Mouse (Mus musculus) 3T3-L1 (cell line): ENCODE data around the gene Disc1.

ENCODE experiments used
- DNase-seq: peaks from one replicate; pipeline ENCODE4 v3.0.0-alpha.2; 2015; ENCODE audit warnings: low read depth, low spot score

The Disc1 gene

GRCm38 (mm10) chr8:125177091-125177490 is 123.1 kb downstream of the Disc1 start:
- no peak for DNase-seq

DNA sequence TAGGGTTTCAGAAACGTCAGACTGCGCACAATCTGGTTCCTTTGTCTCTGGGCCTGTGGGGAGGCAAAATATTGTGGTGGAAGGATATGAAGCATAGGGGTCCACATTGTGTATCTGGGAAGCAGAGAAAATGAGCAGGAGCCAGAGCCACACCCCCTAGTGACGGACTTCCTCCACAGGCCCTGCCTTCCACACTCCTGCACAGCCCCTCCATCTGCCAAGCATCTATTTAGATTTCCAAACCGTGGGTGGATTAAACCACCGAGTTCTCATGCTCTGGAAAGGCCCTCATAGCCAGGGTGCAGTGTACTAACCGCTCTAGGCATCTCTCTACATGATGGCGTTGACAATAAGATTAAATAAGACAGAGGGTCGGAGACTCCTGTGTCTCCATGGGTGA is 124.0 kb downstream of the Disc1 start:
- no peak for DNase-seq

GRCm38 (mm10) chr8:125183548-125184451 is 129.8 kb downstream of the Disc1 start:
- peak; percentile 84 for DNase-seq

DNA sequence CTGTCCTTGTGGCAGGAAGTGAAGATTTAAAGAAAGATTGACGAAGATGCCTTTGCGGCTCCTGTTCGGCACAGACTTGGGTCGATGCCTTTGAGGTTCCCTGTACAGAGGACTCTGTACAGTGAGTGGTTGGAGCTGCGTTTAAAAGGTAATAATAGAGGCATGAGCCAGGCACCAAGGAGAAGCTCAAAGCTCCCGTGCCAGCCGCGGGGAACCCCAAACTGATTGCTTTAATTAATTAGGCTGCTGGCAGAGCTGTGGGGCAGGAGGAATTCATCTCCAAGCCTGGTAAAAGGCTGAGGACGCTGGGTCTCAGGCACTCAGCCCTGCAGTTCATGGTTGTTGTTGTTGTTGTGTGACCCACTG is 130.4 kb downstream of the Disc1 start:
- no peak for DNase-seq

DNA sequence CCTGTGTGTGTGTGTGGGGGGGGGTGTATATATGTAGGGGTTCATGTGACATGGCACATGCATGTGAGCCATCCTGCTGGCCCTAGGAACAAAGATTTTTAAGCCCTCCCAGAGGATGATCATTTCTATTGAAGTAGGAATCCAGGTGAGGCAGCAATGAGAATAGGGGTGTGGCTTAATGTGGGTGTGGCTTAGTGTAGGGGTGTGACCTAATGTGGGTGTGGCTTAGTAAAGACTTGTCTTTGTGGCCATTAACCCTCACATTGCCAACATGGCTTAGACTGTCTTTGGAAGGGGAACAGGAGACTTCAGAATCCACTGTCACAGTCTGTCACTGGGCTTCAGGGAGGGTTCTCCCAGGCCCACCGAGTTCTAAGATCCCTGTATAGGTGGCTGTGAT is 130.9 kb downstream of the Disc1 start:
- peak; percentile 26 for DNase-seq

- no peak for DNase-seq
Measured at GRCm38 (mm10) chr8:125187044-125187443, 133.0 kb downstream of the Disc1 start.

DNA sequence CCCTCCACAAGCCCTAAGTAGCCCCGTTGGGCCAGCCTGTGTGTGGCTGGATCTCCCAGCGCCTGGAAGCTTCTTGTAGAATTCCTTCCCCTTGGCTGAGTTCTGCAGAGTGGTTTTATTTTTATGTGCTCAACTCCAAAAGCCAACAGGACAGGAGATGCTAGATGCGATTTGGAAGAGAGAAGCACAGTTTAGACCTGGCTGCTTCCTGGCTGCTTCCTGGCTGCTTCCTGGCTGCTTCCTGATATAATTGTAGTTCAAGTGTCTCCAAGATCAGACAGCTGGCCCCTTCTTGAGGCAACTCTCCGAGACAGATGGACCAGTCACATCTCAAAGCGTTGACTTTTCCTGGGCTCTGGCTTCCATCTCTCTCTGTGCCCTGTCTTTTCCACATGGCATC is 139.7 kb downstream of the Disc1 start:
- DNase-seq = no peak

- DNase-seq = no peak
Measured at GRCm38 (mm10) chr8:125195121-125195520, 141.1 kb downstream of the Disc1 start.

DNA sequence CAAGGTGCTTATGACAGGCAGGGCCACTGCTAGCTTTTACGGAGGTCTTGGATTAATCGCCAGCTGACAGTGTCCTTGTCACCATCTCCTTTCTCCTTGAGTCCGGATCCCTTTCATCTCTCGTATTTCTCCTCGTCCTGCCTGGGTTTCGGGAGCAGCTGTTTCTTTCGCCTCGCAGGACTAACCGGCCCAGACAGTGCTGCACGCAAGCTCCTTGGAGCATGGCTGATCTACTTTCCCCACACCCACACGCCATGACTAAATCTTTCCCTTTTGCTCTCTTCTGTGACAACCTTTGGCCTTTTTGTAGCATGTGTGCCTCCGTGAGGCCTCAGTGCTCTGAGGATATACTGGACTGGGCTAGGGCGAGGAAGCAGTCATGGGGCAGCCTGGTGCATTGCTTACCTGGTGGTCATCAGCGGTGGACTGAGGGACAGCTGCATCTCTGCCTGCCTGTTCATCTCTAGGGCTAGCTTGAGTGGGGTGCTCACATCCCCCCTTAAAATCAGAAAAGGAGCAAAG is 142.6 kb downstream of the Disc1 start:
- no peak for DNase-seq

- no peak for DNase-seq
Measured at GRCm38 (mm10) chr8:125197341-125198002, 143.5 kb downstream of the Disc1 start.

GRCm38 (mm10) chr8:125198420-125199196 is 144.6 kb downstream of the Disc1 start:
- no peak for DNase-seq

DNA sequence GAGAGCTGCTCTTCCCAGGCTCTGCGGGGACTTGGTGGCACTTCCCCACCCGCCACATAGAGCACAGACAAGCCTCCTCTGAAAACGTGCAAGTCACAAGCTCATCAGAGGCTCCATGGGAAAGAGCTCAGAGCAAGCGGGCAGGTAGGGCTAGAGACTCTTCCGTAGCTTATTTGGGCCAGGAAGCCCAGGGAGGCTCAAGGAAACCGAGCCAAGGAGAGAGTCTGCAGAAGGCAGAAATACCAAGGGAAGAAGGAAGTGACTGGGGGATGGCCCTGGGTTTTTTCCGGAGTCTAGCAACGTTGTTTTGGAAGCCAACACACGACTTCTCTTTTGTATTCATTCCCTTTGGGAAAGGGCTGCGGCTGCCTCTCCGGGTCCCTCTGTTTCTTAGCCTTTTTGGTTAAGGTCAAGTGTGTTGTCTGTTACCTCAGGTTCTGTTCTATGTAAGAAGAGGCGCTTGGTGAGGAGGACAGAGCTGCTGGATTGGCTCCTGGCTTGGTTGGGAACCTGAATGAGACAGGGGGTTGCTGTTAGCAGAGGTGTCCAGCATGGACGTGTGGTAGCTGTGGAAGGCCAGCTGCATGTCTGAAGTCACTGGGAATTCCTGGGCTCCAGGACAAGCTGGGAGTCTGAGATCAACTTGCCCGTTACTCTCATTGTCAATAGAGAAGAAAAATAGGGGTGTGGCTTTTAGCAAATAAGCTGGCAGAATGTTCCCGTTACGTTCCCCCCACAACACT is 145.4 kb downstream of the Disc1 start:
- DNase-seq = no peak

DNA sequence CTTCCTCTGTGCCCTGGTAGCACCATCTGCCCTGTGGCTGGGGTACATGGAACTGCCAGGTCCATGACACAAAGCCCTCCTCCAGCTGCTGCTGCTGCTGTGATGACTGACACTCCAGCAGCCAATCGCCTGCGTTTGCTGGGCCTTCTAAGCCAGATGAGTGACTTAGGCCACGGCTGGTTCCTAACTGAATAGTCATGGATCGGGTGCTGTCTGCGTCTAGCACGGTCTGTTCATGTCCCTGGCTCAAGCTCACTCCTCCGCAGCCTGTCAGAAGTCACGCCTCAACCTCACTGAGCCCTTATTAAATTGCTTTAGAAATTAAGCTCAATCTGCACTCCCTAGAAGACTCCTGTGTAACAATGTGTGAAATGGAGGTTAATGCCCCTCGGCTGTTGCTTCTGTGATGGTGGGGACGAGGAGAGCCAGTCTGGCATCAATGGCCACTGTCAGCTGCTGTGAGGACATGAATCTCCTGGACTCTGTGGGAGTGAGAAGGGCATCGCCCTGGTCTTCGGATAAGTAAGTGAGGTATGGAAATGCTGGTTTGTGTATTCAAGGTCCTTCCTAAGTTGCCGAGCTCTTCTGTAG is 146.4 kb downstream of the Disc1 start:
- DNase-seq = no peak

- no peak for DNase-seq
Measured at GRCm38 (mm10) chr8:125201650-125202049, 147.7 kb downstream of the Disc1 start.

- DNase-seq = no peak
Measured at GRCm38 (mm10) chr8:125203016-125203415, 149.0 kb downstream of the Disc1 start.

- DNase-seq = no peak
Measured at GRCm38 (mm10) chr8:125205556-125205955, 151.6 kb downstream of the Disc1 start.

DNA sequence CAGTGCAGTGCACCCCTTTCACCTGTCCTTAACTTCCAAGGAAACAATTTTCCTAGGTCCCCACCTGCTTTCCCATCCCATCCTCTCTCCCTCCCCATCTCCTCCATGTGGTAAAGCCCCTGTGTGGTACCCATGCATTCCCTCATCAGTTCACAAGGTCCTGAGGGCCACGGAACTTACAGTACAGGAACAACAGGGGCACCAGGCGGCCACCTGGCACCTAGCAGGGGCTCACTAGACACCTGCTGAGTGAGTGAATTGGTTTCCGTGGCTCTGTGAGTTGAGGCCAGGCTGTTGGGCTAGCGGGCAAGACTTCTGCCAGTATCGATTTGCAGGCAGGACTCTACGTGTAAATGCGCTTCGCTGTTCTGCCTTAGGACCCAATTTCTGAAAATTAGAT is 152.4 kb downstream of the Disc1 start:
- no peak for DNase-seq

DNA sequence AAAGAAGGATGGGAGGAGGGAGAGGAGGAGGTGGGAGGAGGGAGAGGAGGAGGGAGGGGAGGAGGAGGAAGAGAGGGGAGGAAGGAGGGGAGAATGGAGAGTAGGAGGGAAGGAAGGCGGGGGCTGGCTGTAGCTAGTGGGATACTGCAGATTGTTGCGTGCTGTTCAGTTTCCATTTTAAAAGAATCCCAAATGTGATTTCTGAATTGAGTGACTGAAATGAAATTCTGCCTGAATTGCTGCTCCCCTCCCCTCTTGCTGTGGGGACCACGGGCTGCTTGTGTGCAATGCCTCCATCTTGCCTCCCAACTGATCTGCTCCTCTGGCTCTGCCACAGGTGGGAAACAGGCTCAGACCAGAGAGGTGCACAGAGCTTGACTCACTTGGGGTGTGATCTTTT is 153.0 kb downstream of the Disc1 start:
- no peak for DNase-seq

- no peak for DNase-seq
Measured at GRCm38 (mm10) chr8:125212619-125213167, 158.7 kb downstream of the Disc1 start.

- DNase-seq = no peak
Measured at GRCm38 (mm10) chr8:125217902-125218581, 164.0 kb downstream of the Disc1 start.
